Mouse (Mus musculus) spleen, adult 2 months (tissue): ENCODE measurements around the gene Plcd1.

Experiments
- CTCF ChIP-seq: fragments of 200-500 bp; IDR thresholded peaks from 2 replicates; pipeline ENCODE4 v1.5.1; 2011; ENCODE audit warnings: mild to moderate bottlenecking, inconsistent platforms; ENCODE audit not compliant: insufficient read depth, insufficient read length, insufficient replicate concordance; ENCODE audit errors: extremely low read depth
- POLR2A ChIP-seq: fragments of 200-500 bp; IDR thresholded peaks from 2 replicates; pipeline ENCODE4 v1.6.1; 2011; ENCODE audit warnings: low read depth, low read length, inconsistent platforms

DNA sequence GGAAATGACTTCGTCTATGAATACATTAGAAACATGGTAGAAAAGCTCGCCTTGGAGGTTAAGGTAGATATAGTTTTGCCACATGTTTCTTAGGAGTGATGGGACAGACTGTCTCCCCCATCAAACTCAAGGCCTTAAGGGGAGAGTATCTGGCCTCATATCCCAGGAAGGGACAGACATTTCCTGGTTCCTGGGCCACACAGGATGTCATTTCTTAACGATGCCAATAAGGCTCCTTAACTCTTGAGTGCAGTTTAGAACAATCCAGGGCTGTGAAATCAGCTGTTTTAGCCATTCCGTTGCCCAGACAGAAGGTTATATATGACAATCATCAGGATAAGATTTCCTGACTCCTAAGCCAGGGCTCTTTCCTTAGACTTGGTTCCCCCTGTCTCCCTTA lies 62.3 kb downstream of the Plcd1 start:
- TF ChIP-seq POLR2A = no peak
- no peak for TF ChIP-seq CTCF
